Mouse (Mus musculus) ES-Bruce4 (cell line): ENCODE data around the gene Gramd1b. TPM values are rescaled to one million over a fixed set of nuclear protein-coding genes. Genes with fewer than 3 reads are reported as not detected.
A peak's percentile ranks its signal among the peaks of the same experiment; 100 is the strongest.

Experiments used
- H3K27ac ChIP-seq: 2 replicates; pipeline ENCODE4 v1.5.1; 2012; ENCODE audit warnings: low read length, inconsistent platforms; ENCODE audit not compliant: insufficient read depth
- H3K27me3 ChIP-seq: 2 replicates; pipeline ENCODE4 v1.6.1; 2012; ENCODE audit warnings: mild to moderate bottlenecking, low read length, inconsistent platforms; ENCODE audit not compliant: control insufficient read depth, poor library complexity, insufficient read depth, severe bottlenecking
- H3K36me3 ChIP-seq: 2 replicates; pipeline ENCODE4 v1.6.1; 2012; ENCODE audit warnings: inconsistent platforms, mild to moderate bottlenecking, low read length, moderate library complexity; ENCODE audit not compliant: control insufficient read depth, poor library complexity, insufficient read depth, severe bottlenecking
- H3K4me1 ChIP-seq: one replicate; pipeline ENCODE4 v1.8.1; 2011; ENCODE audit warnings: low read length; ENCODE audit not compliant: control insufficient read depth, insufficient read depth
- H3K4me3 ChIP-seq: 2 replicates; pipeline ENCODE4 v1.5.1; 2011; ENCODE audit warnings: low read depth, mild to moderate bottlenecking, low read length
- H3K9ac ChIP-seq: 2 replicates; pipeline ENCODE4 v1.6.1; 2012; ENCODE audit warnings: low read depth, mild to moderate bottlenecking, inconsistent platforms; ENCODE audit not compliant: poor library complexity, severe bottlenecking
- H3K9me3 ChIP-seq: replicated peaks from 2 replicates; pipeline ENCODE4 v1.6.1; 2012; ENCODE audit warnings: mild to moderate bottlenecking, low read length, inconsistent platforms; ENCODE audit not compliant: control insufficient read depth, poor library complexity, insufficient read depth, severe bottlenecking
- CTCF ChIP-seq: IDR thresholded peaks from one replicate; pipeline ENCODE4 v1.8.1; 2011; ENCODE audit warnings: low read depth, low read length
- EP300 ChIP-seq: IDR thresholded peaks from 2 replicates; pipeline ENCODE4 v1.6.1; 2011; ENCODE audit warnings: low read depth, low read length; ENCODE audit not compliant: insufficient read depth
- POLR2A ChIP-seq: IDR thresholded peaks from one replicate; pipeline ENCODE4 v1.8.1; 2011; ENCODE audit warnings: low read length; ENCODE audit not compliant: insufficient read depth
- polyA plus RNA-seq: library from polyadenylated mRNA; stranded (reverse); fragments of >200 nt; gene quantifications from 2 replicates; pipeline ENCODE4 v1.2.4, GENCODE M21; 2011; ENCODE audit warnings: low read depth; ENCODE audit not compliant: missing spikeins, insufficient read depth, insufficient read length

The Gramd1b gene
- polyA plus RNA-seq, 1 experiment, result 14.2 TPM

DNA sequence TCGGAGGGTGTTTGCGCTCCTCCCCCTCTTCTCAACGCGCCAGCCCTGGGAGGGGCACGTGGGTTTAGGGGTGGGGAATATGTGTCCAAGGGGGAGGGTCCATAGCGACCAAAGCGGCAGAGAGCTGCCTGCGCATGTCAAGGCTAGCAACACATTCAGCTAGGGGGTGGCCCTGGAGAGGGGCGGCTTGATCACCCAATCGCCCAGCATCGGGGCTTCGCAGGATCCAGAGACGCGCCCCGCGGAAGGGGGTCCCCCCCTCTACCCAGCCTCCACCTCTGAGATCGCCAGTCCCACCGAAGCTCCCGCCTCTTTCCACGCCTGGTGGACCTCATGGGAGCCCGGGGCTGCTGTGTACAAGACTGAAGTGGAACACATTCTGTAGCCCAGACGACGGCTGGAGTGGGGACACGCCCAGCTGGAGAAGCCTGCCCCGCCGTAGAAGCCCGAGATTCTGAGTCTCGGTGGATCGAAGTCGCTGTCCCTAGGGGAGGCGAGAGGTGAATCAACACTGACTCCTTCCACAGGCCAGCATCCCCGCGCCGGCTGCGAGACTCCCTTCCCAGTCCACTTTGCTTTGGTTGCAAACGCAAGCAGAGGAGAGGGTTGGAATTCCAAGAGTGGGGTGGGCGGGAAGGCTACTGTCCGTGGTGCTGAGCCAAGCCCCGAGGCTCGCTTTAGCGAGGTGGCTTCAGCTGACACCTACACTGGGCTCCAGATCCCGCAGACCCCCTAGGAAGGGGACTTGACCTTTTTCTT, 261.9 kb downstream of the Gramd1b start, which contains the start of gene Scn3b:
TSS of gene Scn3b (plus strand) at position 115 of the 759 bp plus-strand sequence.
- no peak for TF ChIP-seq EP300
- TF ChIP-seq POLR2A, result no peak
- TF ChIP-seq CTCF, result no peak
- Histone ChIP-seq H3K9ac (peak within 1 kb of the TSS; percentile 54), H3K27me3 (no peaks in the 10 kb centered on the region), H3K27ac (no peak within 1 kb of the TSS), H3K4me1 (no peaks in the 10 kb centered on the region), H3K36me3 (no peaks in the 10 kb centered on the region), H3K9me3 (no peaks in the 10 kb centered on the region), H3K4me3 (peak within 1 kb of the TSS; percentile 58)

DNA sequence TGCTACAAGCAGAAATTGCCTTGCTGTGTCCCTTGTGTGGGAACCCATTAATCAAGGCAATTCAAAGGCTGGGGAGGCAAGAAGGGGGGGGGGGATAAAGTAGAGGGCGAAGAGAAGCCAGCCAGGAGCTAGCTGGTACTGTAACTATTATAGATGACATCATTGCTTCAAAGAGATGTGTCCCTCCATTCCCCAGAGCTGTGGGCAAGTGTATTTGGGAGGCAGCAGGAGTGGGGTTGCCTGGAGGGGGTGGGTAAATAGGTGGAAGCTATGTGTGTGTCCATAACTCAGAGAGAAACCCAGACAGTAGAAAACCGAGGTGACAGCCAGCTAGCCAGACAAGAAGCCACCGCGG, 262.5 kb downstream of the Gramd1b start:
- Histone ChIP-seq H3K9ac (no peak overlapping the region; the same call in 1 of the 2 replicates), H3K36me3 (no peaks in the 10 kb centered on the region), H3K4me3 (peak overlapping the region; percentile 58; the same call in 1 of the 2 replicates), H3K9me3 (no peaks in the 10 kb centered on the region), H3K27me3 (no peaks in the 10 kb centered on the region), H3K27ac (no peak overlapping the region), H3K4me1 (no peaks in the 10 kb centered on the region)
- no peak for TF ChIP-seq CTCF
- no peak for TF ChIP-seq POLR2A
- TF ChIP-seq EP300, result no peak

DNA sequence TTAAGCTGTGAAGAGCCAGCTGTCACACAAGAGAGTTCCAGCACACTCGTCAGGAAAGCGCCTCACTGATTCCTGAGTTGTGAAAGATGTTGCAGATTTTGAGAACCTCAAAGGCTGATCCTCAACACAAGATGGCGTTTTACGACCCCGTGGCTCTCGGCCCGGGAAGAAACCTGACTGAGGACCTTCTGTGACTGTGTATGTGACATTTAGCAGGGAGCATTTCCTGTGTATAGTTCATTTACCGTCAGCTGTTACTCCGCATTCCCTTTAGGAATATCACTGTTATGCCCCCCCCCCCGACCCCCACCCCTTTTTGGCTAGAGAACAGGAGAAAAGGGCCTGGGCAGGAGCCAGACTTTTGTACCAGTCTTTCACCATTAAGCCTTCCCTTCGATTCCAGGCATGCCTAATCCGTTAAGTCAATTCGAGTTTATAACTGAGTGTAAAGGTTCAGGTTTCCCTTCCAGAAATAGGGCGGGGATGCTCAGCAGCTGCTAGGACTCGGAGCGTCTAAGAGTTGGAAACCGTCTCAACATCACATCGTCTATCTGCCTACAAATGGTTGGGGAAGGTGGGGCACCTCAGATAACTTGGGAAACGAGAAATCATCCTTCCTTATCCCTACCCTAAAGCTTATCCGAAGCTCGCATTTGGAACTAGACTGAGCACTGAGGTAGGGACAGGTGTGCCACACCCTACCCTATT, 263.0 kb downstream of the Gramd1b start:
- no peak overlapping the region; the same call in 1 of the 2 replicates for H3K9ac ChIP-seq
- no peak overlapping the region for H3K4me3 ChIP-seq
- H3K9me3 ChIP-seq, result no peaks in the 10 kb centered on the region
- H3K27ac ChIP-seq, result no peak overlapping the region
- H3K27me3 ChIP-seq, result no peaks in the 10 kb centered on the region
- no peaks in the 10 kb centered on the region for H3K4me1 ChIP-seq
- no peaks in the 10 kb centered on the region for H3K36me3 ChIP-seq
- TF ChIP-seq EP300 (no peak), POLR2A (no peak), CTCF (no peak)

DNA sequence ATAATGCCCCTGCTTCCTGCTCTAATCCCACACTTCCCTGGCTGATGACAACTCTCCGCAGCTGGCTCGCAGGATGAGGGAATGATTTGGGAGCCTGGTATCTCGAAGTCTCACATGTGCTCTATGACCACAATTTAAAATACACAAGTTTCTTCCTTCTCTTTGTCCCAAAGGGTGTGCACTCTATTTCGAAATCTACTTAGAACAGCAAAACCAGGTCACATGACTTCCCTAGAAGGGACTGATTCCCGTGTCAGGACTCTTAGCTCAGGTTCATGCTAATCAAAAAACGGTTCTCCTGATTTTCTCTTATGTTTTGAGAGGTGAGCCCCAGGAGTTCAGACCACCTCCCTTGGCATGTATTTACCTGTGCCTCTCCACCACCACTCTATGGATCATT, 267.3 kb downstream of the Gramd1b start:
- Histone ChIP-seq H3K4me3 (no peak overlapping the region), H3K4me1 (no peaks in the 10 kb centered on the region), H3K27me3 (no peaks in the 10 kb centered on the region), H3K9me3 (no peaks in the 10 kb centered on the region), H3K36me3 (no peaks in the 10 kb centered on the region), H3K9ac (no peak overlapping the region), H3K27ac (no peak overlapping the region)
- no peak for TF ChIP-seq EP300
- no peak for TF ChIP-seq CTCF
- no peak for TF ChIP-seq POLR2A

DNA sequence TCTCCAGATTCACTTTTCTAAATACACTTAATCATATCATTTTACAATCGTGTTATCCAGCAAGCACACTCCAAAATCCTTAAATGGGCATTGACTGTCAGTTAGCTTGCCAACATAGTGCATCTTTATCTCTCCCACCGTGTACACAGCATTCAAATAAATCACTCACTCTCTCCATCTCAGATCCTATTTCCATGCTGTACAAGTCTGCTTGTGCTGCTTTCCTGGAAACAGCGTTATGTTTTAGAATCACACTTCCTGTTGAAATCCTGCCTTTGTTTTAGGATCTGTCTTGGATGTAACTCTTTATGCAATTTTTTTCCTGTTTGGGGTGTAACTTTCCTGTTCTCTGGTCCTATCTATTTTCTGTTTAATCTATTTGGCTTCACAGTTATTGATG, 278.7 kb downstream of the Gramd1b start:
- Histone ChIP-seq H3K36me3 (no peaks in the 10 kb centered on the region), H3K9me3 (peaks cover 5% of the 10 kb centered on the region; the same call in 1 of the 2 replicates), H3K27me3 (no peaks in the 10 kb centered on the region), H3K9ac (no peak overlapping the region), H3K4me3 (no peak overlapping the region), H3K4me1 (no peaks in the 10 kb centered on the region), H3K27ac (no peak overlapping the region)
- TF ChIP-seq CTCF (no peak), EP300 (no peak), POLR2A (no peak)

DNA sequence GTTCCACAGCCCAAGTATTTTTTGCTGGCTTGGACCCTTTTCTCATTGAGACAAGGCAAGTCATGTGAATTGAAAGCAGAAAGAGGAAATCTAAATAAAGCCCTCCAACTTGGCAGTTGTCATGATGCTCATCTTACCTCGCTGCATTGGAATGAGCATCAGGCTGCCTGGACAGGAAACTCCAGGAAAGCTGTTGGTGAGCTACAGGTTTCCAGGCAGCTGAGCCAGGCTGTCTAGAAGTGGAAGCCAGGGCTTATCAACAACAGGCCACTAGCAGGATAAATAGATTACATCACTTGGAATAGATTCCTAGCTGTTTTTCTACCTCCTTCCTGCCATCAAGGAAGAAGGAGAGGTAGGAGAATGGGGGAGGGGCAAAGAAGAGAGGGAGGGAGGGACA, 282.1 kb downstream of the Gramd1b start:
- TF ChIP-seq EP300, result no peak
- no peak for TF ChIP-seq CTCF
- no peak for TF ChIP-seq POLR2A
- Histone ChIP-seq H3K27me3 (no peaks in the 10 kb centered on the region), H3K4me1 (no peaks in the 10 kb centered on the region), H3K36me3 (no peaks in the 10 kb centered on the region), H3K9me3 (peaks cover 5% of the 10 kb centered on the region; the same call in 1 of the 2 replicates), H3K9ac (no peak overlapping the region), H3K27ac (no peak overlapping the region), H3K4me3 (no peak overlapping the region)
